Mouse (Mus musculus) cerebellum, postnatal 4 days (tissue): ENCODE results near the gene 1700109H08Rik.
"Not testable (repeated sequence)": the region's sequence is repeated elsewhere in the genome, so short reads cannot be mapped to it uniquely, and the experiment has no call there.

ENCODE experiments used
- DNase-seq, 2 experiments: peaks; one replicate each; pipeline ENCODE4 v3.0.0; 2022; ENCODE audit warnings: low spot score in 2 of 2, mixed read lengths in 1 of 2

The 1700109H08Rik gene

GRCm38 (mm10) chr5:3598766-3599165, 27.4 kb downstream of the 1700109H08Rik start:
- no peak for DNase-seq

GRCm38 (mm10) chr5:3600298-3600697, 28.9 kb downstream of the 1700109H08Rik start:
- DNase-seq: no peak

- no peak for DNase-seq
Measured at GRCm38 (mm10) chr5:3600790-3601189, 29.4 kb downstream of the 1700109H08Rik start.

- no peak for DNase-seq
Measured at GRCm38 (mm10) chr5:3607114-3607513, 35.7 kb downstream of the 1700109H08Rik start.

- DNase-seq: no peak
Measured at GRCm38 (mm10) chr5:3609241-3609640, 37.9 kb downstream of the 1700109H08Rik start.

- DNase-seq: not testable (repeated sequence)
Measured at GRCm38 (mm10) chr5:3611835-3612234, 40.5 kb downstream of the 1700109H08Rik start.

GRCm38 (mm10) chr5:3620486-3620885, 49.1 kb downstream of the 1700109H08Rik start:
- no peak for DNase-seq

GRCm38 (mm10) chr5:3630055-3630454, 58.7 kb downstream of the 1700109H08Rik start:
- DNase-seq: no peak

- no peak for DNase-seq
Measured at GRCm38 (mm10) chr5:3631512-3632271, 60.3 kb downstream of the 1700109H08Rik start.

GRCm38 (mm10) chr5:3632285-3632684, 60.9 kb downstream of the 1700109H08Rik start:
- DNase-seq: no peak

GRCm38 (mm10) chr5:3633315-3633714, 61.9 kb downstream of the 1700109H08Rik start:
- DNase-seq: no peak

GRCm38 (mm10) chr5:3633951-3634350, 62.6 kb downstream of the 1700109H08Rik start:
- no peak for DNase-seq
